Mouse (Mus musculus): ENCODE measurements at regions not wholly inside any gene's neighbourhood (a gene's known extent, or its start where the extent isn't known, plus 50 kb on each side); places are given as distances from the start of the nearest gene placed in this dataset.

- H3K27me3 ChIP-seq, result no peaks in the 10 kb centered on the region
- no peak overlapping the region for H3K4me3 ChIP-seq
- no peak overlapping the region for H3K9ac ChIP-seq
- H3K9me3 ChIP-seq (replicated peaks), result no peaks in the 10 kb centered on the region
- ATAC-seq (ENCODE audit: low FRiP score), result no peak
- H3K4me1 ChIP-seq, result peaks cover 21% of the 10 kb centered on the region
- no peak overlapping the region for H3K27ac ChIP-seq
- H3K36me3 ChIP-seq, result no peaks in the 10 kb centered on the region
- H3K4me2 ChIP-seq (replicated peaks), result no peak overlapping the region
- 79% methylated on average over 5 of the region's 5 CpGs for WGBS
These were observed 114.7 kb downstream of the Uri1 start for GRCm38 (mm10) chr7:37908618-37909130.

DNA sequence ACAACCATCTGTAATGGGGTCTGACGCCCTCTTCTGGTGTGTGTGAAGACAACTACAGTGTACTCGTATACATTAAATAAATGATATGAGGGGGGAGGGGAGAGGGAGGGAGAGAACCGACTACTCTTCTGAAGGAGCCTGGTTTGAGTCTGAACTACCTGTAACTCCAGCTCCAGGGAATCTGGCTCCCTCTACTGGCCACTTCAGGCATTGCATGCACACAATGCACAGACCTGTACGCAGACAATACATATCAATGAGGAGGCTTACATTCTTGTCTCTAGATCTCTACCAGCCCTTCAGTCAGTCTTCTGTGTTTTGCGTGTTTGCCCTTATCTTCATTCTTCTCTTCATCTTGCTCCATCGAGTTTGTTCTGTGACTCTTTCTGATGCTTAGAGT, 120.4 kb upstream of the Zfp536 start:
- ATAC-seq (ENCODE audit: low FRiP score), result no peak
- WGBS, result 77% methylated on average over 6 of the region's 6 CpGs
- 0 out of 2 replicates have a peak, but pooled peaks cover 5% of the 10 kb centered on the region for H3K9me3 ChIP-seq (replicated peaks)
- no peak overlapping the region for H3K4me3 ChIP-seq
- no peaks in the 10 kb centered on the region for H3K4me1 ChIP-seq
- H3K27me3 ChIP-seq, result no peaks in the 10 kb centered on the region
- H3K9ac ChIP-seq, result no peak overlapping the region
- no peaks in the 10 kb centered on the region for H3K36me3 ChIP-seq
- no peak overlapping the region for H3K4me2 ChIP-seq (replicated peaks)
- no peak overlapping the region for H3K27ac ChIP-seq

GRCm38 (mm10) chr7:37874382-37874781, 100.9 kb upstream of the Zfp536 start:
- Histone ChIP-seq H3K9me3 (replicated peaks) (no peaks in the 10 kb centered on the region), H3K27me3 (no peaks in the 10 kb centered on the region), H3K27ac (no peak overlapping the region), H3K4me2 (replicated peaks) (no peak overlapping the region), H3K9ac (no peak overlapping the region), H3K4me1 (peaks cover 4% of the 10 kb centered on the region; the same call in 1 of the 2 replicates), H3K4me3 (no peak overlapping the region), H3K36me3 (no peaks in the 10 kb centered on the region)
- ATAC-seq (ENCODE audit: low FRiP score), result no peak
- 61% methylated on average over 12 of the region's 12 CpGs for WGBS

- Histone ChIP-seq H3K27ac (no peak overlapping the region), H3K4me2 (replicated peaks) (no peak overlapping the region)
These were observed 97.5 kb upstream of the Zfp536 start for GRCm38 (mm10) chr7:37870956-37871355.

DNA sequence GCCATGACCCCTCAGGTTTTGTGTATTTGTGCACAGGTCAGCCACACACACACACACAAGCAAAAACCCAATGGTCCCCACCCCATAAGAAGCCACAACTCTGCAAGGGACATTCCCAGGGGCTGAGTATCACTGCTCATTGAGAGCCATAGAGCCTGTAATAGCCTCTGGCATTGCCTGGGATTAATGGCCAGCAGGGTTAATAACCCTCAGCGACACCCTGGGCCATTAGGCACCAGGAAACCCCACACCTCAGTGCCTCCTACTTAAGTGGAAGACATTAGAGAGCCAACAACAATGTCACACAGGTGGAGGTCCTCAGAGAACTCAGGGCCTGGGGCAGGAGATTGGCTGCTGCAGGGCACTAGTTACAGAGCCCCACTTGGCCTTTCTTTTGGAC, 93.0 kb upstream of the Zfp536 start:
- Histone ChIP-seq H3K4me2 (replicated peaks) (no peak overlapping the region), H3K4me3 (no peak overlapping the region), H3K9ac (no peak overlapping the region), H3K27me3 (no peaks in the 10 kb centered on the region), H3K36me3 (no peaks in the 10 kb centered on the region), H3K27ac (no peak overlapping the region), H3K4me1 (peaks cover 4% of the 10 kb centered on the region; the same call in 1 of the 2 replicates), H3K9me3 (replicated peaks) (no peaks in the 10 kb centered on the region)
- 41% methylated on average over 1 of the region's 1 CpGs for WGBS
- ATAC-seq (ENCODE audit: low FRiP score), result no peak

More at GRCm38 (mm10) chr7:37870956-37871355, 97.5 kb upstream of the Zfp536 start:
- Histone ChIP-seq H3K4me1 (peaks cover 4% of the 10 kb centered on the region; the same call in 1 of the 2 replicates), H3K9me3 (replicated peaks) (no peaks in the 10 kb centered on the region), H3K36me3 (no peaks in the 10 kb centered on the region), H3K27me3 (no peaks in the 10 kb centered on the region), H3K4me3 (no peak overlapping the region), H3K9ac (no peak overlapping the region)
- no peak for ATAC-seq (ENCODE audit: low FRiP score)
- WGBS, result 81% methylated on average over 5 of the region's 5 CpGs

- Histone ChIP-seq H3K4me3 (no peak overlapping the region), H3K9ac (no peak overlapping the region), H3K36me3 (no peaks in the 10 kb centered on the region), H3K4me2 (replicated peaks) (no peak overlapping the region), H3K4me1 (no peaks in the 10 kb centered on the region), H3K27ac (no peak overlapping the region), H3K27me3 (no peaks in the 10 kb centered on the region), H3K9me3 (replicated peaks) (no peaks in the 10 kb centered on the region)
- no peak for ATAC-seq (ENCODE audit: low FRiP score)
- 81% methylated on average over 5 of the region's 5 CpGs for WGBS
These were observed 78.0 kb upstream of the Zfp536 start for GRCm38 (mm10) chr7:37851471-37851870.

DNA sequence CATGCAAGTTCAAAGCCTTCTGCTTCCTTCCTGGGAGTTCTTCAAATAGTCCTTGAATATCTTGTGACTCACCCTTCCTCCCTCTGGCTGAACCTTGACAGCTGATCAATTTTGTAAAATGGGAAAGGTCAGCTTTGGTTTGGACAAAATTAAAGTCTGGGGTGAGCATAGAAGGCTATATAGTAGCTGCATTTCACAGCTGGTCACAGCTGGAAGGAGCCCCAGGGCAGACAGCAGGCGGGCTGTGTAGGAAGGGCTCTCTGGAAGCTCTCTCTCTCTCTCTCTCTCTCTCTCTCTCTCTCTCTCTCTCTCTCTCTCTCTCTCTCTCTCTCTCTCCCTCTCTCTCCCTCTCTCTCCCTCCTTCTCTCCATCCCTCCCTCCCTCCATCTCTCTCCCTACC, 71.8 kb upstream of the Zfp536 start:
- no peak overlapping the region for H3K27ac ChIP-seq
- H3K27me3 ChIP-seq, result no peaks in the 10 kb centered on the region
- no peaks in the 10 kb centered on the region for H3K36me3 ChIP-seq
- no peak overlapping the region for H3K4me2 ChIP-seq (replicated peaks)
- WGBS, result 71% methylated on average over 1 of the region's 1 CpGs
- no peaks in the 10 kb centered on the region for H3K9me3 ChIP-seq (replicated peaks)
- peaks cover 14% of the 10 kb centered on the region for H3K4me1 ChIP-seq
- no peak overlapping the region for H3K9ac ChIP-seq
- ATAC-seq (ENCODE audit: low FRiP score), result no peak
- H3K4me3 ChIP-seq, result no peak overlapping the region

DNA sequence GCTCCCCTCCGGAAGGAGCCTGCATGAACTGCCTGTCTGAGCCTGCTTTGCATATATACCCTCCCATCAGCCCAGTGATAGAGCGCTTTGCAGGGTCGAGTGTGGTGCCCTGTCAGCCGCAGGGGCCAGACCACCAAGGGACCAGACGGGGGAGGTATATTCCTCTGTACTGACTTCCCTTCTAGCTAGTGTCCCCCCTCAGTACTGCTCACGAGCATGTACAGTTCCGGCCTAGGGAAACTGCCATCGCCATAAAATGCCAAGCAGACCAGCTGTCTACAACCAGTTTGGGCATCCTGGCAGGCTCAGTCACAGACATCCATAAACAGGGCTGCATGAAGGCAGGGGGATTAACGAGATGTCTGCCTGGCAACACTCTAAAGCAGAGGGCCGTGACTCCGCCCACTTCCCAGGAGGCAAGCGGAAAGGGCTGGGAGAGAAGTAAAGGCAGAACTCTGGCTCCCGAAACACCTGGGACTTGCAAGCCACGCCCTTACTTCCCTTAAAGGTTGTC, 68.6 kb upstream of the Zfp536 start:
- H3K36me3 ChIP-seq, result no peaks in the 10 kb centered on the region
- peaks cover 14% of the 10 kb centered on the region for H3K4me1 ChIP-seq
- no peaks in the 10 kb centered on the region for H3K9me3 ChIP-seq (replicated peaks)
- H3K9ac ChIP-seq, result peak overlapping the region; percentile 15
- peak overlapping the region; percentile 40 for H3K27ac ChIP-seq
- no peaks in the 10 kb centered on the region for H3K27me3 ChIP-seq
- H3K4me3 ChIP-seq, result peak overlapping the region; percentile 25
- ATAC-seq (ENCODE audit: low FRiP score), result peak; percentile 85
- H3K4me2 ChIP-seq (replicated peaks), result peak overlapping the region; percentile 57
- 2% methylated on average over 14 of the region's 14 CpGs for WGBS

GRCm38 (mm10) chr7:37841549-37841948, 68.1 kb upstream of the Zfp536 start:
- no peaks in the 10 kb centered on the region for H3K9me3 ChIP-seq (replicated peaks)
- peaks cover 14% of the 10 kb centered on the region for H3K4me1 ChIP-seq
- H3K9ac ChIP-seq, result peak overlapping the region; percentile 15; the same call in 1 of the 2 replicates
- peak overlapping the region; percentile 57 for H3K4me2 ChIP-seq (replicated peaks)
- H3K27me3 ChIP-seq, result no peaks in the 10 kb centered on the region
- H3K4me3 ChIP-seq, result peak overlapping the region; percentile 25
- no peaks in the 10 kb centered on the region for H3K36me3 ChIP-seq
- ATAC-seq (ENCODE audit: low FRiP score), result peak; percentile 62
- 16% methylated on average over 4 of the region's 4 CpGs for WGBS
- peak overlapping the region; percentile 40; the same call in 1 of the 2 replicates for H3K27ac ChIP-seq

- Histone ChIP-seq H3K36me3 (no peaks in the 10 kb centered on the region), H3K27me3 (no peaks in the 10 kb centered on the region), H3K4me3 (no peak overlapping the region), H3K9me3 (replicated peaks) (no peaks in the 10 kb centered on the region), H3K9ac (no peak overlapping the region), H3K4me1 (peaks cover 18% of the 10 kb centered on the region), H3K4me2 (replicated peaks) (no peak overlapping the region), H3K27ac (no peak overlapping the region)
- WGBS, result 85% methylated on average over 5 of the region's 5 CpGs
- no peak for ATAC-seq (ENCODE audit: low FRiP score)
These were observed 64.4 kb upstream of the Zfp536 start for GRCm38 (mm10) chr7:37837883-37838282.

DNA sequence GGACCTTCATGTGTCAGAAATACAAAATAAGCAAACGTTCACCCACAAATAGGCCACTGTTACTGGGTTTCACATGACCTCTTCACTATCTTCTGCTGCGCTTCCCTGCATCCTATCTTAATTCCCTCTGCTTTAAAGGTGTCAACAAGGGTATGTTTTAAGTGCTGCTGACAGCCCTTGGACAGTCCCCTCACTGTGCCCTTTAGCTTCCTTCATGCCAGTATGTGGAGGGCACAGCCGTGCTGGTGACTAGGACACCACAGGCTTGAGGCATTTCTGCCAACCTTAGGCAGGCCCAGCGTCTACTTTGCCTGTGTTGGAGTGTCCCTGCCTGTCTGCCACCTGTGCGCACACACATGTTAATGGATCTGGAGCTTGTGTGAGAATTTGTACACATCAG, 63.9 kb upstream of the Zfp536 start:
- no peak overlapping the region for H3K4me2 ChIP-seq (replicated peaks)
- H3K9ac ChIP-seq, result no peak overlapping the region
- no peaks in the 10 kb centered on the region for H3K36me3 ChIP-seq
- 87% methylated on average over 5 of the region's 5 CpGs for WGBS
- peaks cover 15% of the 10 kb centered on the region for H3K4me1 ChIP-seq
- no peak overlapping the region for H3K27ac ChIP-seq
- no peaks in the 10 kb centered on the region for H3K9me3 ChIP-seq (replicated peaks)
- H3K4me3 ChIP-seq, result no peak overlapping the region
- H3K27me3 ChIP-seq, result no peaks in the 10 kb centered on the region
- ATAC-seq (ENCODE audit: low FRiP score), result no peak

GRCm38 (mm10) chr7:37833420-37833819, 60.0 kb upstream of the Zfp536 start:
- Histone ChIP-seq H3K4me1 (peaks cover 14% of the 10 kb centered on the region), H3K27me3 (no peaks in the 10 kb centered on the region), H3K36me3 (no peaks in the 10 kb centered on the region), H3K4me2 (replicated peaks) (no peak overlapping the region), H3K27ac (no peak overlapping the region), H3K4me3 (no peak overlapping the region), H3K9ac (no peak overlapping the region), H3K9me3 (replicated peaks) (no peaks in the 10 kb centered on the region)
- ATAC-seq (ENCODE audit: low FRiP score), result no peak
- 72% methylated on average over 8 of the region's 8 CpGs for WGBS

GRCm38 (mm10) chr7:37832322-37832721, 58.9 kb upstream of the Zfp536 start:
- H3K4me3 ChIP-seq, result no peak overlapping the region
- peaks cover 14% of the 10 kb centered on the region for H3K4me1 ChIP-seq
- H3K9ac ChIP-seq, result no peak overlapping the region
- peak; percentile 55 for ATAC-seq (ENCODE audit: low FRiP score)
- H3K27me3 ChIP-seq, result no peaks in the 10 kb centered on the region
- WGBS, result 56% methylated on average over 4 of the region's 4 CpGs
- H3K4me2 ChIP-seq (replicated peaks), result no peak overlapping the region
- H3K9me3 ChIP-seq (replicated peaks), result no peaks in the 10 kb centered on the region
- no peaks in the 10 kb centered on the region for H3K36me3 ChIP-seq
- H3K27ac ChIP-seq, result no peak overlapping the region
